Mouse (Mus musculus) ES-E14 (cell line): ENCODE data around the gene Spred3. TPM values are rescaled to one million over a fixed set of nuclear protein-coding genes. Genes with fewer than 3 reads are reported as not detected.

Experiments used
- DNase-seq: peaks from one replicate; pipeline ENCODE4 v3.0.0-alpha.2; 2013; ENCODE audit warnings: low read depth, low spot score
- H3K27ac ChIP-seq: 2 replicates; pipeline ENCODE4 v1.5.1; 2012; ENCODE audit warnings: low read depth, mild to moderate bottlenecking, low read length, moderate library complexity, mixed read lengths; ENCODE audit not compliant: poor library complexity, insufficient read depth, severe bottlenecking
- H3K36me3 ChIP-seq: 2 replicates; pipeline ENCODE4 v1.6.1; 2012; ENCODE audit warnings: mild to moderate bottlenecking, low read length, moderate library complexity, mixed read lengths; ENCODE audit not compliant: control insufficient read depth, poor library complexity, insufficient read depth, severe bottlenecking
- H3K4me1 ChIP-seq, 2 experiments: fragments of 150-350 bp in 1 of 2; sonication (generic) in 1 of 2; 2 replicates each; pipeline ENCODE4 v1.6.1; 2012; ENCODE audit warnings: low read length in 2 of 2, mild to moderate bottlenecking in 1 of 2, mixed read lengths in 1 of 2; ENCODE audit not compliant: control insufficient read depth in 2 of 2, insufficient read depth in 2 of 2, poor library complexity in 1 of 2
- H3K4me3 ChIP-seq, 2 experiments: fragments of 150-350 bp in 1 of 2; sonication (generic) in 1 of 2; 2 replicates each; pipeline ENCODE4 v1.5.1; 2012; ENCODE audit warnings: low read length in 2 of 2, low read depth in 1 of 2, mild to moderate bottlenecking in 1 of 2, mixed read lengths in 1 of 2; ENCODE audit not compliant: insufficient read depth in 1 of 2, poor library complexity in 1 of 2, severe bottlenecking in 1 of 2
- H3K9ac ChIP-seq: 2 replicates; pipeline ENCODE4 v1.6.1; 2012; ENCODE audit warnings: low read depth, mild to moderate bottlenecking, low read length, mixed read lengths; ENCODE audit not compliant: poor library complexity, insufficient read depth, severe bottlenecking
- H3K9me3 ChIP-seq: fragments of 150-350 bp; sonication (generic); 2 replicates; pipeline ENCODE4 v1.6.1; 2012; ENCODE audit warnings: low read depth, mild to moderate bottlenecking, low read length; ENCODE audit not compliant: control insufficient read depth, insufficient read depth
- CHD2 ChIP-seq: IDR thresholded peaks from 2 replicates; pipeline ENCODE4 v1.6.1; 2014; ENCODE audit warnings: mild to moderate bottlenecking, low read depth, low read length, inconsistent platforms
- HCFC1 ChIP-seq: IDR thresholded peaks from 2 replicates; pipeline ENCODE4 v1.6.1; 2012; ENCODE audit warnings: low read length, inconsistent platforms, borderline replicate concordance; ENCODE audit not compliant: insufficient read depth
- MAFK ChIP-seq: IDR thresholded peaks from 2 replicates; pipeline ENCODE4 v1.6.1; 2014; ENCODE audit warnings: mild to moderate bottlenecking, low read depth, low read length, inconsistent platforms; ENCODE audit not compliant: insufficient read depth
- ZC3H11A ChIP-seq: IDR thresholded peaks from 2 replicates; pipeline ENCODE4 v1.6.1; 2012; ENCODE audit warnings: low read depth, mild to moderate bottlenecking, inconsistent platforms, low read length, borderline replicate concordance
- ZNF384 ChIP-seq: IDR thresholded peaks from 2 replicates; pipeline ENCODE4 v1.6.1; 2012; ENCODE audit warnings: low read depth, low read length, inconsistent platforms
- in situ Hi-C, 2 experiments: fragments of 600-800 bp; cut with MboI; formaldehyde crosslinking; loops; one replicate each; pipeline ENCODE4 v1.15.1; 2025; ENCODE audit warnings: low sequenced_read_pairs in 2 of 2, inconsistent platforms in 1 of 2; ENCODE audit not compliant: unreplicated experiment in 2 of 2
- total RNA-seq: library from RNA; depleted of rRNA; stranded (reverse); fragments of 300-350 nt; gene quantifications from 2 replicates; pipeline ENCODE4 v1.2.3, GENCODE M21; 2012; rRNA removed

Spred3 gene
- total RNA-seq, 1 experiment: 6.2 TPM

DNA sequence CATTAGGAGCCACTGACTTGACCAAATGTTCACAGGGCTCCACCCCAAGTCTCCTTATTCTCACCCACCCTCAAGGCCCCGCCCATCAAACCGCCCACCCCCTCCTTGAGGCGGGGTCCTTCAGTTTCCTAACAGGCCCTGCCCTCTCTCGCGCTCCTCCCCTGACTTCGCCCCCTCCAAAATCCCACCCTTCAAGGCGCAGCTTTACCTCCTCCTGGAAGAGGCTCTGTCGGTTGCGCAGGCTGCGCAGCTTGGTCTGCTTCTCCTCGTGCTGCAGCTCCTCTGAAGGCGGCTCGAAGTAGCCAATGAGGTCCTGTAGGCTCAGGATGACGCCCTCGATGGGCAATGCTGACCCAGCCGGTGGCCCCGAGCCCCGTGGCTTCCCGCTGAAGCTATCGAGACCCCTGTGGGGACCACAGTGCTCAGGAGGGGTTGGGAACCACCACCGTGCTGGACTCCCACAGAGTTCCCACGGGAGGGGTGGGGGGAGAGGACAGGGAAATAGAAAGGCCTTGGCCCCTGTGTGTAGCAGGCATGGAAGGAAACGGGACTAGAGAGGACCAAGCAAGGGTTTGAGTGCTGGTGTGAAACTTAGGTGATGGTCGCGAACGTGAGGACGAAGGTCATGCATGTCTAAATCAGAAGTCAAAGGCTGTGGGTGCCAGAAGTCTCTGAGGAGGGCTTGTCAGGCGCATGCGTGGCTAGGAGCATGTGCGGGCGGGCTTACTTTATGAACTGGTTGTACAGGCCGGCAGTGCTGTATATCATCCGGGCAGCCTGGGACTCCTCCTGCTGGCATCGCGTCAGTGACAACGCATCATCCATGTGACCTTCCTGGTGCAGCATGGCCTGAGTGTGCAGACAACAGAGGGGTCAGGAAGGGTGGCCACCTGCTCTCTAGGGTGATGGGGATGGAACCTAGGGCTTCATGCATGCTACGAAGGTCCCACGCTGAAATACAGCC lies 60.9 kb downstream of the Spred3 start:
- peak overlapping the region; percentile 11 to 15; a peak in 3 of 4 replicates for H3K4me3 ChIP-seq
- TF ChIP-seq ZC3H11A: no peak
- no peak for TF ChIP-seq HCFC1
- TF ChIP-seq MAFK: no peak
- no peak for TF ChIP-seq CHD2
- no peak for TF ChIP-seq ZNF384
- in situ Hi-C loops: no loop called here
- H3K4me1 ChIP-seq: peaks cover 0 to 12% of the 10 kb centered on the region in 2 experiments; a peak in 1 of 4 replicates
- H3K9ac ChIP-seq: no peak overlapping the region
- H3K27ac ChIP-seq: no peak overlapping the region
- no peaks in the 10 kb centered on the region for H3K36me3 ChIP-seq
- no peaks in the 10 kb centered on the region for H3K9me3 ChIP-seq
- peak; percentile 78 for DNase-seq

Other genes with a start within 250 kb of the Spred3 start
- gene Actn4, start 208.1 kb downstream of the Spred3 start, total RNA-seq: 566 and 627 TPM in 2 replicates
- gene Eif3k, start 188.5 kb downstream of the Spred3 start, total RNA-seq: 474 and 500 TPM in 2 replicates
- 14.8 and 15.6 TPM in 2 replicates for gene Map4k1, start 188.4 kb downstream of the Spred3 start, total RNA-seq
- 5.1 and 8.5 TPM in 2 replicates for gene Ryr1, start 45.2 kb downstream of the Spred3 start, total RNA-seq
- gene Rasgrp4, start 35.6 kb downstream of the Spred3 start, total RNA-seq: 5.6 and 5.9 TPM in 2 replicates
- gene Fam98c, start 14.2 kb downstream of the Spred3 start, total RNA-seq: 20.8 and 42.5 TPM in 2 replicates
- gene Ggn, start 201 bp downstream of the Spred3 start, total RNA-seq: 0.67 and 1.2 TPM in 2 replicates
- 209 and 211 TPM in 2 replicates for gene Psmd8, start 10.3 kb upstream of the Spred3 start, total RNA-seq
- 2.1 and 2.9 TPM in 2 replicates for gene Catsperg1, start 43.6 kb upstream of the Spred3 start, total RNA-seq
- gene Kcnk6, start 62.1 kb upstream of the Spred3 start, total RNA-seq: 6.2 and 8.5 TPM in 2 replicates
- gene Yif1b, start 67.9 kb upstream of the Spred3 start, total RNA-seq: 201 and 296 TPM in 2 replicates
- 19.9 and 20.0 TPM in 2 replicates for gene 2200002D01Rik, start 78.1 kb upstream of the Spred3 start, total RNA-seq
- gene Spint2, start 111.5 kb upstream of the Spred3 start, total RNA-seq: 202 and 424 TPM in 2 replicates
- 10.6 and 11.2 TPM in 2 replicates for gene Ppp1r14a, start 118.9 kb upstream of the Spred3 start, total RNA-seq
- gene Dpf1, start 133.5 kb upstream of the Spred3 start, total RNA-seq: 18.0 and 20.0 TPM in 2 replicates